Mouse (Mus musculus) lung, adult 2 months (tissue): ENCODE data around the gene Ptpn9.

Experiments used
- CTCF ChIP-seq: fragments of 200-500 bp; IDR thresholded peaks from 2 replicates; pipeline ENCODE4 v1.5.1; 2011; ENCODE audit warnings: mild to moderate bottlenecking, low read length, control low read depth; ENCODE audit not compliant: insufficient read depth
- POLR2A ChIP-seq: fragments of 200-500 bp; IDR thresholded peaks from 2 replicates; pipeline ENCODE4 v1.6.1; 2011; ENCODE audit warnings: low read depth, mild to moderate bottlenecking, control low read depth, low read length, borderline replicate concordance; ENCODE audit errors: extremely low read depth

DNA sequence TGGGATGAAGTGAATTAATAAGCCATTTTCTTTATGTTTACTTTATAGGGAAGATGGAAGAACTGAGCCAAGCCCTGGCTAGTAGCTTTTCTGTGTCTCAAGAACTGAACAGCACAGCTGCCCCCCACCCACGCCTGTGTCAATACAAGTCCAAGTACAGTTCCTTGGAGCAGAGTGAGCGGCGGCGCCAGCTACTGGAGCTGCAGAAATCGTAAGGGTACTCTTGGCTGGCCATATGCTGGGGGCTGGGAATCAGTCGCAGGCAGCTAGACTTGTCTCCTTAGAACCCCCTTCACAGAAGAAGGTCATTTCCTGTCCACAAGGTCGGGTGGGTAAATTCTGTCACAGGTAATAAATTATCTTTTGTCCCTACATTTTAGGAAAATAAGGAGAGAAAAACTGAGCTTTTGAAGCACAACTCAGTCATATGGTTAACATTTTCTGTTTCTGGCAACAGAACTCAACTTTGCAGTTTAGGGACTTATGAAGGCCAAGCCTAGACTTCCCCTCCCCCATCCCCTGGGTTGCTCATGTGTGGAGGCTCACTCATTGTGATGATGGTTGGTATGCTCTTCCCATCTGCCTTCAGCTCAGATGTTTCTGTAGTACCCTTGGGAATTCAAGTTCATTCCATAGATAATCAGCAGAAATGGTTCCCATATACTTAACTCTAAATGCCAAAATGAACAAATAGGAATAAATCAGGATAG is 37.6 kb upstream of the Ptpn9 start:
- no peak for TF ChIP-seq CTCF
- no peak for TF ChIP-seq POLR2A
